Mouse (Mus musculus) embryonic facial prominence, embryonic 11.5 days (tissue): ENCODE data around the gene Crispld2. TPM values are rescaled to one million over a fixed set of nuclear protein-coding genes. Genes with fewer than 3 reads are reported as not detected.

Source experiments
- ATAC-seq: fragments of 200-750 bp; cut with Nextera tagmentation; replicated peaks from 2 replicates; pipeline ENCODE4 v1.8.0; 2017; ENCODE audit warnings: low read depth; ENCODE audit not compliant: insufficient number of reproducible peaks, low FRiP score, low TSS enrichment
- DNase-seq: peaks from one replicate; pipeline ENCODE4 v3.0.0-alpha.2; 2015; ENCODE audit warnings: low spot score
- H3K27ac ChIP-seq: fragments of 300-500 bp; sonication (generic); replicated peaks from 2 replicates; pipeline ENCODE4 v1.5.1; 2014; ENCODE audit warnings: mild to moderate bottlenecking, low read depth, low read length, control low read depth
- H3K27me3 ChIP-seq: fragments of 300-500 bp; sonication (generic); 2 replicates; pipeline ENCODE4 v1.6.1; 2014; ENCODE audit warnings: mild to moderate bottlenecking, low read length, moderate library complexity, mixed read lengths; ENCODE audit not compliant: control insufficient read depth, insufficient read depth
- H3K36me3 ChIP-seq: fragments of 300-500 bp; sonication (generic); replicated peaks from 2 replicates; pipeline ENCODE4 v1.6.1; 2014; ENCODE audit warnings: low read depth, mild to moderate bottlenecking, low read length, moderate library complexity, mixed read lengths; ENCODE audit not compliant: control insufficient read depth, insufficient read depth
- H3K4me1 ChIP-seq: fragments of 300-500 bp; sonication (generic); 2 replicates; pipeline ENCODE4 v1.6.1; 2014; ENCODE audit warnings: low read length, mixed read lengths; ENCODE audit not compliant: control insufficient read depth, insufficient read depth
- H3K4me2 ChIP-seq: fragments of 300-500 bp; sonication (generic); 2 replicates; pipeline ENCODE4 v1.6.1; 2014; ENCODE audit warnings: low read depth, mild to moderate bottlenecking, control low read depth, low read length, moderate library complexity
- H3K4me3 ChIP-seq: fragments of 300-500 bp; sonication (generic); 2 replicates; pipeline ENCODE4 v1.5.1; 2014; ENCODE audit warnings: low read depth, low read length, control low read depth
- H3K9ac ChIP-seq: fragments of 300-500 bp; sonication (generic); replicated peaks from 2 replicates; pipeline ENCODE4 v1.6.1; 2014; ENCODE audit warnings: mild to moderate bottlenecking, control low read depth, low read length
- H3K9me3 ChIP-seq: fragments of 300-500 bp; sonication (generic); replicated peaks from 2 replicates; pipeline ENCODE4 v1.6.1; 2016; ENCODE audit warnings: mild to moderate bottlenecking, low read length, inconsistent platforms, mixed read lengths; ENCODE audit not compliant: control insufficient read depth
- WGBS: fragments of 180-500 bp; shearing (Covaris S2); extraction: QIAGEN DNeasy Blood & Tissue Kit; methylation state at CpG from one replicate; pipeline ENCODE4 v1.1.7; 2014; 5-methylcytosine and 5-hydroxymethylcytosine counted together
- polyA plus RNA-seq: library from polyadenylated mRNA; unstranded; fragments of >200 nt; fragmentation: Nextera tagmentation; extraction: Ambion mirVana; gene quantifications from 2 replicates; pipeline ENCODE4 v1.2.1, GENCODE M21; 2014

The Crispld2 gene
- polyA plus RNA-seq, 1 experiment from 2014 or later = 3.6 TPM

GRCm38 (mm10) chr8:119955333-119955732 lies 36.9 kb upstream of the Crispld2 start:
- peaks cover 18% of the 10 kb centered on the region for H3K36me3 ChIP-seq
- H3K4me3 ChIP-seq = no peak overlapping the region
- no peak overlapping the region for H3K4me2 ChIP-seq
- 94% methylated on average over 8 of the region's 8 CpGs for WGBS
- H3K27ac ChIP-seq = no peak overlapping the region
- H3K9me3 ChIP-seq = no peaks in the 10 kb centered on the region
- no peak for ATAC-seq
- H3K4me1 ChIP-seq = no peaks in the 10 kb centered on the region
- H3K9ac ChIP-seq = no peak overlapping the region
- DNase-seq = no peak
- no peaks in the 10 kb centered on the region for H3K27me3 ChIP-seq

- 92% methylated on average over 10 of the region's 10 CpGs for WGBS
- no peaks in the 10 kb centered on the region for H3K9me3 ChIP-seq
- no peak overlapping the region for H3K9ac ChIP-seq
- no peaks in the 10 kb centered on the region for H3K4me1 ChIP-seq
- no peak overlapping the region for H3K27ac ChIP-seq
- DNase-seq = no peak
- H3K27me3 ChIP-seq = no peaks in the 10 kb centered on the region
- no peak for ATAC-seq
- H3K36me3 ChIP-seq = peaks cover 8% of the 10 kb centered on the region
- H3K4me3 ChIP-seq = no peak overlapping the region
- H3K4me2 ChIP-seq = no peak overlapping the region
These were observed 34.2 kb upstream of the Crispld2 start for GRCm38 (mm10) chr8:119958076-119958475.

- DNase-seq = no peak
- Histone ChIP-seq H3K9ac (no peak overlapping the region), H3K4me1 (no peaks in the 10 kb centered on the region), H3K4me2 (no peak overlapping the region), H3K4me3 (no peak overlapping the region), H3K27ac (no peak overlapping the region), H3K36me3 (peaks cover 7% of the 10 kb centered on the region), H3K9me3 (no peaks in the 10 kb centered on the region), H3K27me3 (no peaks in the 10 kb centered on the region)
- 51% methylated on average over 5 of the region's 5 CpGs for WGBS
- no peak for ATAC-seq
These were observed 31.6 kb upstream of the Crispld2 start for GRCm38 (mm10) chr8:119960531-119961104.

- WGBS = 79% methylated on average over 4 of the region's 4 CpGs
- no peaks in the 10 kb centered on the region for H3K9me3 ChIP-seq
- no peaks in the 10 kb centered on the region for H3K27me3 ChIP-seq
- no peak overlapping the region for H3K4me2 ChIP-seq
- H3K9ac ChIP-seq = no peak overlapping the region
- no peaks in the 10 kb centered on the region for H3K4me1 ChIP-seq
- DNase-seq = no peak
- no peak overlapping the region for H3K4me3 ChIP-seq
- no peak overlapping the region for H3K27ac ChIP-seq
- no peaks in the 10 kb centered on the region for H3K36me3 ChIP-seq
- no peak for ATAC-seq
These were observed 27.4 kb upstream of the Crispld2 start for GRCm38 (mm10) chr8:119964859-119965258.

- Histone ChIP-seq H3K36me3 (no peaks in the 10 kb centered on the region), H3K9ac (no peak overlapping the region), H3K9me3 (no peaks in the 10 kb centered on the region), H3K27ac (no peak overlapping the region), H3K27me3 (no peaks in the 10 kb centered on the region), H3K4me3 (no peak overlapping the region), H3K4me2 (no peak overlapping the region), H3K4me1 (no peaks in the 10 kb centered on the region)
- DNase-seq (no peak), ATAC-seq (no peak)
- WGBS = 87% methylated on average over 9 of the region's 9 CpGs
These were observed 24.8 kb upstream of the Crispld2 start for GRCm38 (mm10) chr8:119967435-119967834.

GRCm38 (mm10) chr8:119970169-119970568 lies 22.1 kb upstream of the Crispld2 start:
- no peaks in the 10 kb centered on the region for H3K4me1 ChIP-seq
- no peak overlapping the region for H3K9ac ChIP-seq
- H3K4me3 ChIP-seq = no peak overlapping the region
- no peaks in the 10 kb centered on the region for H3K27me3 ChIP-seq
- no peaks in the 10 kb centered on the region for H3K36me3 ChIP-seq
- no peak overlapping the region for H3K27ac ChIP-seq
- DNase-seq = no peak
- ATAC-seq = no peak
- H3K4me2 ChIP-seq = no peak overlapping the region
- WGBS = 75% methylated on average over 9 of the region's 9 CpGs
- no peaks in the 10 kb centered on the region for H3K9me3 ChIP-seq

- Histone ChIP-seq H3K27me3 (no peaks in the 10 kb centered on the region), H3K4me2 (no peak overlapping the region), H3K4me1 (no peaks in the 10 kb centered on the region), H3K27ac (no peak overlapping the region), H3K9ac (no peak overlapping the region), H3K36me3 (no peaks in the 10 kb centered on the region), H3K4me3 (no peak overlapping the region), H3K9me3 (no peaks in the 10 kb centered on the region)
- DNase-seq (no peak), ATAC-seq (no peak)
- WGBS = 80% methylated on average over 12 of the region's 12 CpGs
These were observed 19.7 kb upstream of the Crispld2 start for GRCm38 (mm10) chr8:119972558-119972957.

GRCm38 (mm10) chr8:119978770-119979381 lies 13.4 kb upstream of the Crispld2 start:
- no peak overlapping the region for H3K9ac ChIP-seq
- H3K4me1 ChIP-seq = no peaks in the 10 kb centered on the region
- 70% methylated on average over 11 of the region's 11 CpGs for WGBS
- H3K36me3 ChIP-seq = no peaks in the 10 kb centered on the region
- DNase-seq (no peak), ATAC-seq (no peak)
- no peak overlapping the region for H3K4me2 ChIP-seq
- no peaks in the 10 kb centered on the region for H3K27me3 ChIP-seq
- H3K27ac ChIP-seq = no peak overlapping the region
- H3K4me3 ChIP-seq = no peak overlapping the region
- no peaks in the 10 kb centered on the region for H3K9me3 ChIP-seq
